Mouse (Mus musculus): ENCODE results near the gene Gm10053. TPM values are rescaled to one million over a fixed set of nuclear protein-coding genes. Genes with fewer than 3 reads are reported as not detected.

Gm10053 gene
- 26.2 to 46.5 TPM (median 37.7 TPM) in 4 replicates for total RNA-seq (2023)

GRCm38 (mm10) chr19:24875129-24875870 is at the start of gene Gm10053:
Gene Gm10053, plus strand, starts transcription at chr19:24875686.

GRCm38 (mm10) chr19:24861612-24862451 is 13.7 kb upstream of the Gm10053 start, which contains the start of gene Pgm5:
Gene Pgm5, minus strand, starts transcription at chr19:24861855.

GRCm38 (mm10) chr19:24900581-24901220 is 25.2 kb downstream of the Gm10053 start, which contains the start of gene Foxd4:
Gene Foxd4, minus strand, starts transcription at chr19:24901197.

Other genes with a start within 250 kb of the Gm10053 start
- gene Tmem252, start 201.7 kb upstream of the Gm10053 start, total RNA-seq (2023) = not detected in 4 replicates
- not detected in 4 replicates for gene Pgm5, start 13.8 kb upstream of the Gm10053 start, total RNA-seq (2023)
- gene Foxd4, start 25.5 kb downstream of the Gm10053 start, total RNA-seq (2023) = not detected in 4 replicates
- gene Cbwd1, start 85.9 kb downstream of the Gm10053 start, total RNA-seq (2023) = 9.4 to 14.6 TPM (median 13.0 TPM) in 4 replicates
- 213 to 248 TPM (median 228 TPM) in 4 replicates for gene Dock8, start 123.8 kb downstream of the Gm10053 start, total RNA-seq (2023)